ENCODE assay signal across 8 mouse cellular contexts in genomic region chr1:36996561-36997213, GRCm38 (mm10). TPM values are rescaled to one million over a fixed set of nuclear protein-coding genes. Genes with fewer than 3 reads are reported as not detected.
A peak's percentile ranks its signal among the peaks of the same experiment; 100 is the strongest.
DNase-seq lines count a peak whose midpoint lies in the region; ATAC-seq and TF ChIP-seq lines count a peak whose summit lies in the region.

No protein-coding gene starts in this region.

- no peaks in the 10 kb centered on the region for H3K36me3 ChIP-seq in midbrain, postnatal 0 days (ENCODE audit: insufficient read depth, low read length)
- no peaks in the 10 kb centered on the region for H3K36me3 ChIP-seq in midbrain, embryonic 14.5 days (ENCODE audit: control insufficient read depth, insufficient read depth, low read length)
- no peaks in the 10 kb centered on the region for H3K36me3 ChIP-seq in midbrain, embryonic 10.5 days

- TF ChIP-seq CTCF in midbrain, postnatal 0 days (IDR thresholded peaks at IDR 0.05) = no peak

- no peak for ATAC-seq in midbrain, postnatal 0 days (ENCODE audit: low FRiP score)
- no peak for ATAC-seq in midbrain, embryonic 14.5 days (ENCODE audit: low FRiP score, low TSS enrichment)
- no peak for ATAC-seq in activated CD4-positive, CD25-positive, alpha-beta regulatory T cell, adult 4 months

- H3K9ac ChIP-seq in midbrain, postnatal 0 days (replicated peaks; ENCODE audit: low read length, poor library complexity, severe bottlenecking) = no peak overlapping the region
- no peak overlapping the region for H3K9ac ChIP-seq in midbrain, embryonic 14.5 days (replicated peaks; ENCODE audit: low read length)

- no peaks in the 10 kb centered on the region for H3K9me3 ChIP-seq in midbrain, postnatal 0 days (ENCODE audit: low read length)
- no peaks in the 10 kb centered on the region for H3K9me3 ChIP-seq in midbrain, embryonic 14.5 days (ENCODE audit: control insufficient read depth, low read length)
- no peaks in the 10 kb centered on the region for H3K9me3 ChIP-seq in midbrain, embryonic 10.5 days (replicated peaks)

- 57% methylated on average over 6 of the region's 6 CpGs for WGBS in midbrain, postnatal 0 days
- WGBS in midbrain, embryonic 14.5 days = 69% methylated on average over 6 of the region's 6 CpGs
- WGBS in midbrain, embryonic 10.5 days = 66% methylated on average over 6 of the region's 6 CpGs

- no peak overlapping the region for H3K27ac ChIP-seq in midbrain, postnatal 0 days (ENCODE audit: low read depth, low read length)
- no peak overlapping the region for H3K27ac ChIP-seq in midbrain, embryonic 14.5 days (replicated peaks; ENCODE audit: low read depth, low read length)
- H3K27ac ChIP-seq in midbrain, embryonic 10.5 days (replicated peaks) = no peak overlapping the region; the same call in 1 of the 2 replicates

- H3K27me3 ChIP-seq in midbrain, postnatal 0 days (ENCODE audit: insufficient read depth, low read length) = no peaks in the 10 kb centered on the region
- H3K27me3 ChIP-seq in midbrain, embryonic 14.5 days (ENCODE audit: control insufficient read depth, insufficient read depth, low read length) = no peaks in the 10 kb centered on the region
- no peaks in the 10 kb centered on the region for H3K27me3 ChIP-seq in midbrain, embryonic 10.5 days (ENCODE audit: low read depth, poor library complexity, severe bottlenecking)

- no peak overlapping the region for H3K4me2 ChIP-seq in midbrain, postnatal 0 days (ENCODE audit: low read depth, low read length, poor library complexity, severe bottlenecking)
- no peak overlapping the region for H3K4me2 ChIP-seq in midbrain, embryonic 14.5 days (ENCODE audit: low read length)

- no peaks in the 10 kb centered on the region for H3K4me1 ChIP-seq in midbrain, postnatal 0 days (ENCODE audit: insufficient read depth, low read length)
- H3K4me1 ChIP-seq in midbrain, embryonic 14.5 days (ENCODE audit: control insufficient read depth, insufficient read depth, low read length) = no peaks in the 10 kb centered on the region
- H3K4me1 ChIP-seq in midbrain, embryonic 10.5 days = peaks cover 5% of the 10 kb centered on the region; the same call in 1 of the 2 replicates

- peak; percentile 36 for DNase-seq in midbrain, postnatal 0 days (ENCODE audit: low spot score)
- no peak for DNase-seq in midbrain, embryonic 14.5 days
- peak; percentile 70 to 78 for DNase-seq in cerebellum, postnatal 10 days
- DNase-seq in heart, postnatal 4 days = peak; percentile 62
- peak; percentile 34 to 52 for DNase-seq in lung, postnatal 4 days
- no peak for DNase-seq in retina, embryonic 14.5 days (ENCODE audit: low spot score)
- DNase-seq in midbrain, embryonic 10.5 days (ENCODE audit: low spot score) = no peak

- no peak overlapping the region for H3K4me3 ChIP-seq in midbrain, postnatal 0 days (ENCODE audit: low read depth, low read length)
- H3K4me3 ChIP-seq in midbrain, embryonic 14.5 days (replicated peaks; ENCODE audit: low read depth, low read length) = no peak overlapping the region
- no peak overlapping the region for H3K4me3 ChIP-seq in midbrain, embryonic 10.5 days

RNA-seq across cellular contexts. Expression of gene Vwa3b, which starts 29.7 kb away (rescaled TPM):
- 1.1 and 1.2 TPM in 2 replicates for total RNA-seq in midbrain, postnatal 0 days (2014; rRNA removed)
- 0.69 and 1.6 TPM in 2 replicates for polyA plus RNA-seq in midbrain, postnatal 0 days (2015; fragmentation: Nextera tagmentation; extraction: Ambion mirVana)
- 0.34 and 0.54 TPM in 2 replicates for polyA plus RNA-seq in midbrain, embryonic 14.5 days (2014; fragmentation: Nextera tagmentation; extraction: Ambion mirVana)
- total RNA-seq in heart, postnatal 4 days (2021) = under 1 TPM in 1 of 2 experiments, not detected in 1; 0.41 TPM
- polyA plus RNA-seq in activated CD4-positive, CD25-positive, alpha-beta regulatory T cell, adult 4 months (2017; shearing (Covaris generic)) = 1 to 10 TPM; 1.3 to 3.3 TPM
- 0.21 and 0.35 TPM in 2 replicates for polyA plus RNA-seq in midbrain, embryonic 10.5 days (2016; fragmentation: Nextera tagmentation; extraction: Ambion mirVana)

RNA-seq across cellular contexts. Expression of gene Tmem131, which starts 53.2 kb away (rescaled TPM):
- 25.8 and 36.8 TPM in 2 replicates for total RNA-seq in midbrain, postnatal 0 days (2014; rRNA removed)
- 8.6 and 11.1 TPM in 2 replicates for polyA plus RNA-seq in midbrain, postnatal 0 days (2015; fragmentation: Nextera tagmentation; extraction: Ambion mirVana)
- 19.5 and 23.1 TPM in 2 replicates for polyA plus RNA-seq in midbrain, embryonic 14.5 days (2014; fragmentation: Nextera tagmentation; extraction: Ambion mirVana)
- total RNA-seq in heart, postnatal 4 days (2021) = 10 to 100 TPM; 37.3 to 40.6 TPM
- 10 to 100 TPM; 10.3 to 11.4 TPM for polyA plus RNA-seq in activated CD4-positive, CD25-positive, alpha-beta regulatory T cell, adult 4 months (2017; shearing (Covaris generic))
- polyA plus RNA-seq in midbrain, embryonic 10.5 days (2016; fragmentation: Nextera tagmentation; extraction: Ambion mirVana) = 10.3 and 12.5 TPM in 2 replicates

Comparison
In these comparisons a context has a peak if more than half of its experiments do, and no peak if none do; other contexts are left out.
1. DNase-seq: peak in midbrain, postnatal 0 days (single experiment), cerebellum, postnatal 10 days (2 of 2), heart, postnatal 4 days (single experiment) and lung, postnatal 4 days (2 of 2); none in midbrain, embryonic 14.5 days (single experiment), retina, embryonic 14.5 days (single experiment) and midbrain, embryonic 10.5 days (single experiment).